Mouse (Mus musculus): ENCODE measurements around the gene Gm5678.

GRCm38 (mm10) chr16:93610961-93611360 is 16.9 kb upstream of the Gm5678 start:
- TF ChIP-seq CTCF (IDR thresholded peaks at IDR 0.05; ENCODE audit: low read depth) (no peak), EP300 (IDR thresholded peaks at IDR 0.05; ENCODE audit: low read depth) (no peak)
